Mouse (Mus musculus): ENCODE data around the gene Slc35g3. TPM values are rescaled to one million over a fixed set of nuclear protein-coding genes. Genes with fewer than 3 reads are reported as not detected.

Gene Slc35g3
- polyA plus RNA-seq (2015; fragmentation: Nextera tagmentation; extraction: Ambion mirVana) = 0.22 TPM in 1 of 2 replicates, not detected in the other

DNA sequence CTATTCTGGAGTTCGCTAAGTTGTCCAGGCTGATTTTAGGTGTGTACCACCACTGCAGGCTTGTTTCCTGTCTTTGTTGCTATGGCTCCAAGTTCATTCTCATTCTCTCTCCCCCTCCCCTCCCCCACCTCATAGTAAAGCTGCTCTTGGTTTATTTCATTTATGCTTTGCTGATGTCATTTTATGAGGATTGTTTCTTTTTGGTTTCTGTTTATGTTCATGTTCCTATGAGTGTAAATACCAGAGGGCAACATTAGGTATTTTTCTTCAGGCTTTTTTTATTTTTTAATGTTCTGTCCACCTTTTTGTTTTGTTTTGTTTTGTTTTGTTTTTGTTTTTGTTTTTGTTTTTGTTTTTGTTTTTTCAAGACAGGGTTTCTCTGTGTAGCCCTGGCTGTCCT, at the start of gene Slc35g3:
Gene Slc35g3 (minus strand): TSS at position 101 of the 400 bp plus-strand sequence.

DNA sequence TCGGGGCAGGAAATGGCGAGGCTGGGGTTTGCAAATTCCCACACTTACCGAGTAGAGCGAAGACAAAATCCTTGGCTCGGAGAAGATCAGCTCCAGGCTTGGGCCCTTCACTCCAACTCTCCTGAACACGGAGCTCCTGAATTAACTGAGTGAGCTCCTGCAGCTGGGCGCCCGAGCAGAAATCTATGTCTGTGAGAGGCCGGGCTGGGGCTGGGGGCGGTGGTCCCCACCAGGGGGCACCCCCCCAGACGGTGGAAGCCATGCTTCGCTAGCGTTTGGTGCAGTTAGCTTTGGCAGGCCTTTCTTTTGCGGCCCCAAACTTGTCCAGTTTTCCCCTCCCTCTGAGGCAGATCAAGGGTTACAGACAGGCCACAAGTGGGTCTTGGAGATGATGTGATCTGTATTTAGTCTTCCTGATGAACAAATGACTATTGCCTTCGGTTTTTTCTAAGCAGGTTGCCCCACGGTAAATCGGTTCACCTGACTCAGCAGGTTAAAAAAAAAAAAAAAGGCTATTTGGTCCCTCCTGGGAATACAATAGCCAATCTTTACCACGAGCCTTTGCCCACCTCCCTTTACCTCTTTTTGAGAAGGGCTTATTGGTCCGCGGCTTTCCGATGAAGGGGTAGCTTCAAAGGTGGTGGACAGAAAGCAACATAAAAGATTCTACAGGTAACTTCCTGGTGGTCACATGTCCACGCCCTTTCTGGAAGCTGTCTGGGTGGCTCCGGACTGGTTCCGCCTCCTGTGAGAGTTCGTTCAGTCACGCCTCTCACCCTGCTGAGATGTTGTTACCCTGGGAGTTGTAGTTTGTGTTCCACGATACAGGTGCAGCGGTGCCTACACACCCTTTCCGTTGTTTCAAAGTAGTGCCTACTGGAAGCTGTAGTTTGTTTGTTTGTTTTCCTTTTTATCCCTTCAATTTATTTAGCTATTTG, 43.5 kb upstream of the Slc35g3 start, which contains the start of gene Tmem102:
Gene Tmem102 (minus strand): TSS at position 653 of the 938 bp plus-strand sequence.

GRCm38 (mm10) chr11:69801379-69801977, 39.7 kb upstream of the Slc35g3 start, which contains the start of gene Fgf11:
TSS of gene Fgf11 (minus strand) at chr11:69801857.

DNA sequence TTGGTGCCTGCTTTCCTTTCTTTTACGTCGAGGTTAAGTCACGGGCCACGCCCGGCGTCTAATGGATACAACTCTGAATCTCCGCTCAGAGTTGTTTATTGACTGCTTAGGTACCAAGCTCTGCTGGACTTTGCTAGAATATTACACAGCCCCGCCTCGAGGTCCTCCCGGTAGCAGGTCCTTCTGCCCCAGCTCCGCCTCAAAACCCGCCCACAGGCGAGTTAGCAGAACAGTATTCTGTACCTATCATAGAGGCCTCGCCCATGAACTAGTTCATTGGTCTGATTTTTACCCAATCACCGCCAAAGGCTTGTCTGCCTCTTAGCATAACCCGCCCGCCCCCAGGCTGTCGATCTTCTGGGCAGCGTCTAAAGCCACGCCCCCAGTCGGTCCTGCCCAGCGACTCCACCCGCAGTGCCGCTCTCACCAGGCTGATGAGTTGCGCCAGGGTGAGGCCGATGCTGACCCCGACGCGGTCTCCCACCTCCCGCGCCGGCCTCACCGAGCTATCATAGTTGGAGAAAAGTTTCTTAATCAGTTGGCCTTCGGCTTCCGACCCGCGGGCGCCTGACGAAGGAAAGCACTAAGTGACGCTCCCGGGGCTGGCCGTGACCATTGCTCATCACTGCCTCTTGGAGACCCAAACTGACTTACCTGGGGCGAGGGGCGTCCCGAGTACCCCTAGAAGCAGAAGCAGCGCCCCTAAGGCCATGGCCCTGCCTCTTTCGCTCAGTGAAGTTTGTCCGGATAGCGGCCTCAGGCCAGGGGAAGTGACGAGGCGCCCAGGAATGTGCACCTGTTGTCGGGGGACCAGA, 33.6 kb upstream of the Slc35g3 start, which contains the start of gene Chrnb1:
Gene Chrnb1 (minus strand): TSS at position 776 of the 815 bp plus-strand sequence.

DNA sequence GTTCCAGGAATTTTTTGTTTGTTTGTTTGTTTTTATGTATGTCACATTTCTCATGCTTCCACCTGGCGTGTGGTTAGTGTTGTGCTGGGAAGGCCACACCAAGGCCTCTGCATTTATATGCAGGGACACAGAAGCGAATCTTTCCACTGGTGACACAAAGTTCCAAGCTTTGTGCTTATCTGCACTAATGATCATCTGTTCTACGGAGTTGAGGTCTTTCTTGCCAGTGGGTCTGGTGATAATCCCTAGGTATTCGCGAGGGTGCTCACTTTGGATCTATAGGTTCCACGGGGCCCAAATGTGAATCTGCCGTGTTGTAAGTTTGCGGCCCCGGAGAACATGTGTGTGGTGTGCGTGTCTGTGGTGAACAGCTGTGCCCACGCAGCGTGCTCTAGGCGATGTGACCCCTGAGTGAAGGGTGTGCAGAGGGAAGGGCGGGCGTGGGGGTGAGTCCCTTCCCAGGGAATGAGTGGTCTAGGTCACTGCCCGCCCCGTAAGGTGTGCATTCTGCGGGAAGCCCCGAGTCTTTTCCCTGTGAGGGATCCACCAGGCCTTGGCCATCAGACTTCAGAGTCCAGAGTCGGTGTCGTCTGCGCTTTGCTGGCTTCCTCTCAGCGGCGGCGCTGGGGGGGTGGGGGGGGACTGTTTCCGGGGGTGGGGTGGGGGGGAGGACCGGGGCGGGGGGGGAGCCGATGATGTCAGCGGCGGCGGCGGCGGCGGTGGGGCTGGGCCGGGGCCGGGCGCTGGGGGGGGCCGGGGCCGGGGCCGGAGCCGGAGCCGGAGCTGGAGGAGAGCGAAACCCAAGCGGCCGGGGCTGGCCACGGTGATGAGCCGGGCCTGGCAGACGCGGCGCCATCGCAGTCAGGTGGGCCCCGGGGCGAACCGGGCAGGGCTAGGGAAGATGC, 3.7 kb upstream of the Slc35g3 start, which contains the start of gene Zbtb4:
Gene Zbtb4 (plus strand): TSS at position 692 of the 905 bp plus-strand sequence.

GRCm38 (mm10) chr11:69758478-69758970, 3.2 kb downstream of the Slc35g3 start, which contains the start of gene Polr2a:
TSS of gene Polr2a (minus strand) at chr11:69758637.

Other genes starting within 250 kb of the Slc35g3 start
- gene Dnah2, start 212.9 kb downstream of the Slc35g3 start, polyA plus RNA-seq (2015; fragmentation: Nextera tagmentation; extraction: Ambion mirVana) = 0.30 and 1.3 TPM in 2 replicates
- gene Efnb3, start 201.8 kb downstream of the Slc35g3 start, polyA plus RNA-seq (2015; fragmentation: Nextera tagmentation; extraction: Ambion mirVana) = 9.0 and 17.2 TPM in 2 replicates
- 10.6 and 11.8 TPM in 2 replicates for gene Wrap53, start 181.7 kb downstream of the Slc35g3 start, polyA plus RNA-seq (2015; fragmentation: Nextera tagmentation; extraction: Ambion mirVana)
- gene Trp53, start 181.6 kb downstream of the Slc35g3 start, polyA plus RNA-seq (2015; fragmentation: Nextera tagmentation; extraction: Ambion mirVana) = 50.4 and 67.8 TPM in 2 replicates
- 25.4 and 32.3 TPM in 2 replicates for gene Atp1b2, start 156.0 kb downstream of the Slc35g3 start, polyA plus RNA-seq (2015; fragmentation: Nextera tagmentation; extraction: Ambion mirVana)
- 0.14 TPM in 1 of 2 replicates, not detected in the other for gene Shbg, start 144.1 kb downstream of the Slc35g3 start, polyA plus RNA-seq (2015; fragmentation: Nextera tagmentation; extraction: Ambion mirVana)
- gene Sat2, start 139.9 kb downstream of the Slc35g3 start, polyA plus RNA-seq (2015; fragmentation: Nextera tagmentation; extraction: Ambion mirVana) = 41.0 and 44.3 TPM in 2 replicates
- 17.0 and 23.2 TPM in 2 replicates for gene Fxr2, start 129.0 kb downstream of the Slc35g3 start, polyA plus RNA-seq (2015; fragmentation: Nextera tagmentation; extraction: Ambion mirVana)
- gene Sox15, start 106.7 kb downstream of the Slc35g3 start, polyA plus RNA-seq (2015; fragmentation: Nextera tagmentation; extraction: Ambion mirVana) = not detected in 2 replicates
- 75.5 and 97.1 TPM in 2 replicates for gene Mpdu1, start 99.3 kb downstream of the Slc35g3 start, polyA plus RNA-seq (2015; fragmentation: Nextera tagmentation; extraction: Ambion mirVana)
- 34.5 TPM in 2 replicates for gene Cd68, start 95.8 kb downstream of the Slc35g3 start, polyA plus RNA-seq (2015; fragmentation: Nextera tagmentation; extraction: Ambion mirVana)
- gene Eif4a1, start 89.5 kb downstream of the Slc35g3 start, polyA plus RNA-seq (2015; fragmentation: Nextera tagmentation; extraction: Ambion mirVana) = 393 and 466 TPM in 2 replicates
- 46.6 and 53.5 TPM in 2 replicates for gene Senp3, start 79.9 kb downstream of the Slc35g3 start, polyA plus RNA-seq (2015; fragmentation: Nextera tagmentation; extraction: Ambion mirVana)
- gene Tnfsf13, start 76.2 kb downstream of the Slc35g3 start, polyA plus RNA-seq (2015; fragmentation: Nextera tagmentation; extraction: Ambion mirVana) = 0.80 TPM in 2 replicates
- 17.7 and 26.1 TPM in 2 replicates for gene Tnfsf12, start 66.1 kb downstream of the Slc35g3 start, polyA plus RNA-seq (2015; fragmentation: Nextera tagmentation; extraction: Ambion mirVana)
- gene Tnfsfm13, start 65.9 kb downstream of the Slc35g3 start, polyA plus RNA-seq (2015; fragmentation: Nextera tagmentation; extraction: Ambion mirVana) = 9.2 and 12.7 TPM in 2 replicates
- gene Polr2a, start 3.3 kb downstream of the Slc35g3 start, polyA plus RNA-seq (2015; fragmentation: Nextera tagmentation; extraction: Ambion mirVana) = 18.7 and 21.8 TPM in 2 replicates
- 3.7 and 4.4 TPM in 2 replicates for gene Zbtb4, start 3.9 kb upstream of the Slc35g3 start, polyA plus RNA-seq (2015; fragmentation: Nextera tagmentation; extraction: Ambion mirVana)
- 1.9 and 2.8 TPM in 2 replicates for gene Chrnb1, start 34.0 kb upstream of the Slc35g3 start, polyA plus RNA-seq (2015; fragmentation: Nextera tagmentation; extraction: Ambion mirVana)
- 0.91 and 0.92 TPM in 2 replicates for gene Fgf11, start 39.9 kb upstream of the Slc35g3 start, polyA plus RNA-seq (2015; fragmentation: Nextera tagmentation; extraction: Ambion mirVana)
- 1.4 and 1.8 TPM in 2 replicates for gene Tmem102, start 43.7 kb upstream of the Slc35g3 start, polyA plus RNA-seq (2015; fragmentation: Nextera tagmentation; extraction: Ambion mirVana)
- gene Gm39566, start 53.3 kb upstream of the Slc35g3 start, polyA plus RNA-seq (2015; fragmentation: Nextera tagmentation; extraction: Ambion mirVana) = not detected in 2 replicates
- not detected in 2 replicates for gene Spem2, start 56.5 kb upstream of the Slc35g3 start, polyA plus RNA-seq (2015; fragmentation: Nextera tagmentation; extraction: Ambion mirVana)
- gene Spem1, start 60.2 kb upstream of the Slc35g3 start, polyA plus RNA-seq (2015; fragmentation: Nextera tagmentation; extraction: Ambion mirVana) = not detected in 2 replicates
- gene Nlgn2, start 75.8 kb upstream of the Slc35g3 start, polyA plus RNA-seq (2015; fragmentation: Nextera tagmentation; extraction: Ambion mirVana) = 3.1 and 4.3 TPM in 2 replicates
- gene Tmem256, start 76.5 kb upstream of the Slc35g3 start, polyA plus RNA-seq (2015; fragmentation: Nextera tagmentation; extraction: Ambion mirVana) = 479 and 845 TPM in 2 replicates
- gene Plscr3, start 84.4 kb upstream of the Slc35g3 start, polyA plus RNA-seq (2015; fragmentation: Nextera tagmentation; extraction: Ambion mirVana) = 74.4 and 74.8 TPM in 2 replicates
- gene Tnk1, start 96.8 kb upstream of the Slc35g3 start, polyA plus RNA-seq (2015; fragmentation: Nextera tagmentation; extraction: Ambion mirVana) = 0.19 and 0.47 TPM in 2 replicates
- gene Tmem95, start 116.0 kb upstream of the Slc35g3 start, polyA plus RNA-seq (2015; fragmentation: Nextera tagmentation; extraction: Ambion mirVana) = not detected in 2 replicates
- 4.1 and 5.2 TPM in 2 replicates for gene Kctd11, start 119.4 kb upstream of the Slc35g3 start, polyA plus RNA-seq (2015; fragmentation: Nextera tagmentation; extraction: Ambion mirVana)
- 0.73 and 0.76 TPM in 2 replicates for gene Acap1, start 133.6 kb upstream of the Slc35g3 start, polyA plus RNA-seq (2015; fragmentation: Nextera tagmentation; extraction: Ambion mirVana)
- 4.3 TPM in 2 replicates for gene 2810408A11Rik, start 139.0 kb upstream of the Slc35g3 start, polyA plus RNA-seq (2015; fragmentation: Nextera tagmentation; extraction: Ambion mirVana)
- gene Neurl4, start 139.1 kb upstream of the Slc35g3 start, polyA plus RNA-seq (2015; fragmentation: Nextera tagmentation; extraction: Ambion mirVana) = 3.7 and 4.1 TPM in 2 replicates
- gene Gps2, start 151.9 kb upstream of the Slc35g3 start, polyA plus RNA-seq (2015; fragmentation: Nextera tagmentation; extraction: Ambion mirVana) = 48.8 and 63.0 TPM in 2 replicates
- gene Eif5a, start 160.0 kb upstream of the Slc35g3 start, polyA plus RNA-seq (2015; fragmentation: Nextera tagmentation; extraction: Ambion mirVana) = 749 and 924 TPM in 2 replicates
- gene Ybx2, start 173.8 kb upstream of the Slc35g3 start, polyA plus RNA-seq (2015; fragmentation: Nextera tagmentation; extraction: Ambion mirVana) = 0.27 and 0.40 TPM in 2 replicates
- gene Slc2a4, start 186.2 kb upstream of the Slc35g3 start, polyA plus RNA-seq (2015; fragmentation: Nextera tagmentation; extraction: Ambion mirVana) = 5.2 and 7.1 TPM in 2 replicates
- gene Cldn7, start 202.8 kb upstream of the Slc35g3 start, polyA plus RNA-seq (2015; fragmentation: Nextera tagmentation; extraction: Ambion mirVana) = 4.0 and 8.7 TPM in 2 replicates
- 17.2 and 21.6 TPM in 2 replicates for gene Ctdnep1, start 219.2 kb upstream of the Slc35g3 start, polyA plus RNA-seq (2015; fragmentation: Nextera tagmentation; extraction: Ambion mirVana)
- 104 and 109 TPM in 2 replicates for gene Elp5, start 220.5 kb upstream of the Slc35g3 start, polyA plus RNA-seq (2015; fragmentation: Nextera tagmentation; extraction: Ambion mirVana)
- 665 and 705 TPM in 2 replicates for gene Gabarap, start 229.2 kb upstream of the Slc35g3 start, polyA plus RNA-seq (2015; fragmentation: Nextera tagmentation; extraction: Ambion mirVana)
- gene Phf23, start 233.8 kb upstream of the Slc35g3 start, polyA plus RNA-seq (2015; fragmentation: Nextera tagmentation; extraction: Ambion mirVana) = 39.5 and 47.3 TPM in 2 replicates
- gene Dvl2, start 238.6 kb upstream of the Slc35g3 start, polyA plus RNA-seq (2015; fragmentation: Nextera tagmentation; extraction: Ambion mirVana) = 14.5 and 17.4 TPM in 2 replicates

All from adrenal gland, postnatal 0 days (tissue).